Mouse (Mus musculus): ENCODE data around the gene Cd8b1. TPM values are rescaled to one million over a fixed set of nuclear protein-coding genes. Genes with fewer than 3 reads are reported as not detected.

Gene Cd8b1
- not detected for total RNA-seq (2023)

GRCm38 (mm10) chr6:71322491-71322921 lies at the start of gene Cd8b1:
Cd8b1 (plus strand) TSS chr6:71322788.

GRCm38 (mm10) chr6:71321826-71322283 lies 733 bp upstream of the Cd8b1 start, which contains the start of gene Smyd1:
Smyd1 (minus strand) TSS chr6:71322233.

GRCm38 (mm10) chr6:71373249-71373775 lies 50.7 kb downstream of the Cd8b1 start, which contains the start of gene Cd8a:
Cd8a (plus strand) TSS chr6:71373427.

Other genes with a start within 250 kb of the Cd8b1 start
- not detected for gene Thnsl2, start 178.3 kb upstream of the Cd8b1 start, total RNA-seq (2023)
- not detected for gene Fabp1, start 123.0 kb upstream of the Cd8b1 start, total RNA-seq (2023)
- gene Krcc1, start 51.1 kb upstream of the Cd8b1 start, total RNA-seq (2023) = 10 to 100 TPM; 34.5 to 36.1 TPM
- gene Smyd1, start 555 bp upstream of the Cd8b1 start, total RNA-seq (2023) = not detected
- gene Cd8a, start 50.6 kb downstream of the Cd8b1 start, total RNA-seq (2023) = under 1 TPM in 1 of 2 experiments, not detected in 1; 0.13 TPM
- 10 to 100 TPM; 40.7 to 43.2 TPM for gene Rmnd5a, start 117.8 kb downstream of the Cd8b1 start, total RNA-seq (2023)
- 10 to 100 TPM; 11.2 to 12.4 TPM for gene Rnf103, start 171.1 kb downstream of the Cd8b1 start, total RNA-seq (2023)
- gene Chmp3, start 221.0 kb downstream of the Cd8b1 start, total RNA-seq (2023) = 10 to 100 TPM; 54.0 to 61.7 TPM

All from neutrophil, adult 83 days (primary cell).